Mouse (Mus musculus) right cerebral cortex, postnatal 36 days (tissue): ENCODE data around the gene Gm10375.
"Not testable (repeated sequence)": the region's sequence is repeated elsewhere in the genome, so short reads cannot be mapped to it uniquely, and the experiment has no call there.

Experiments
- DNase-seq, 2 experiments: peaks; one replicate each; pipeline ENCODE4 v3.0.0; 2022; ENCODE audit warnings: low spot score in 2 of 2, mixed read lengths in 1 of 2

Gene Gm10375

DNA sequence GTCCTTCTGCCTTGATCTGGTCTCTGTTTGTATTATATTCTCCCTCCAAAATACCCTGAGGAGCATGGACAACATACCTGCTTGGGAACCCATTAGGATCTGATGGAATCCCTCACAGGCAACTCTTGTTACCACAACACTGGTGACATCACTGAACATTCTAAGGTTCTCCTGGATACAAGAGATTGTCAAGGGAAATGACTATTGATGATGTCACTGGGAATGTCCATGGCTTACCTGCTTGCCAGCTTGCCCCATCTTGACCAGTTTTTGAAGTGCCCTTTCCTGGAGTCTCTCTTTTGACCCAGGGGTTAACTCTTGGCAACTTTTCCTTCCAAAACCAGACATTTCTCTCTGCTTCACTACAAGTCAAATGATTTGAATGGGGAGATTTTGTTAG, at the start of gene Gm10375:
TSS of gene Gm10375 (minus strand) at position 101 of the 400 bp plus-strand sequence.
- not testable (repeated sequence) for DNase-seq

GRCm38 (mm10) chr14:43579046-43579445, 28.8 kb downstream of the Gm10375 start, which contains the start of gene Gm17654:
Gene Gm17654 (minus strand): TSS chr14:43579146.
- DNase-seq: not testable (repeated sequence)

GRCm38 (mm10) chr14:43577969-43578368, 29.8 kb downstream of the Gm10375 start:
- not testable (repeated sequence) for DNase-seq
